Mouse (Mus musculus): ENCODE data around the gene Minar1.

Minar1 gene

DNA sequence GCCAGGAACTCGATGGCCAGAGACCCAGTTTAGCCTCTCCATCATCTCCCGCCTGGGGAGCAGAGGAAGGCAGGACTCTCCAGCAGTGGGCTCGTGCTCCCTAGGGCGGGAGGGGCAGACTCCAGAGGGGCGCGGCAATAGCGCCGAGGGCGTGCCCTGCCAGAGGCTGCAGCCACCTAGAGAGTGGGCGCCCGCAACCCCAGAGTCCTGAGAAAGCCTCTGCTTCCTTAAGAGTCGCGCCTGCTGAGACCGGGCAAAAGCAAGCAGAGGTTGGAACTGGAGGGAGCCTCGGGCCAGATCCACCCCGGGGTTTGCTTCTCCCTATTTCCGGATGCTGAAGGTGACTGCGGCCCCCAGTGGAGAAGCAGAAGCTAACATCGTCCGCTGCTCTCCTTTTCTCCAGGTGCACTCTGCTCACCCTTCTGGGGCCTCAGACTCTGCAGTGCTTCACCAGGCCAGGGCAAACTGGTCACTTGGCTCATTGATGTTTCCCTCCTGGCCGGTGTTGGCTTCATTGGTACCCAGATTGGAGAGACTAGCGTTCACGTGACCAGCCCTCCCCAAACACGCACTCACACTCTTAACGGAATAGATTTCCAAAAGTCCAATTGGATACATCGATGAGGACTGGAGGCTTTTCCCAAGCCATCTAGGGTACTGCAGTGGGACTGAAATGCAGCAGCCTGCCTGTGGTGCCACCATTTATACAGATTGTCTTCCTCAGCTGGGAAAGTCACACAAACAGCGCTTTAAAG lies at the start of gene Minar1:
Gene Minar1, minus strand, starts transcription at position 120 of the 755 bp plus-strand sequence.
- no peak for DNase-seq (ENCODE audit: low spot score)

DNA sequence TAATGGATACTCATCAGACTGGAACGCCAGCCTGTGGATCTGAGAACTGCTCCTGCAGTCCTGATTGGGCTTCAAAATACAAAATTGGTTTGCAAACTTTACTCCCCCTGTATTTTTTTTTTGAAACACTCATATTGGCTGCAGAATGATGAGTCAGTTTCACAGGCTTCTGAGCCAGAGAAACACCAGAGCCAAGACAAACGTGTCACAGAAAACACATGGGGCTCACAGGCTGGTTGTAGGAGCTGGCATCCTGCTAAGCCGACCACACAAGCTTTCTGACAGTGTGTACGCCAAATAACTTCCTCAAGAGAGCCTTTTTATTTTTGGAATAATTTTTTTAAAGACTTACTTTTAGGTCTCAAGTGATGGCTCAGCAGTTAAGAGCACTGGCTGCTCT lies 47.0 kb upstream of the Minar1 start:
- no peak for DNase-seq (ENCODE audit: low spot score)

DNA sequence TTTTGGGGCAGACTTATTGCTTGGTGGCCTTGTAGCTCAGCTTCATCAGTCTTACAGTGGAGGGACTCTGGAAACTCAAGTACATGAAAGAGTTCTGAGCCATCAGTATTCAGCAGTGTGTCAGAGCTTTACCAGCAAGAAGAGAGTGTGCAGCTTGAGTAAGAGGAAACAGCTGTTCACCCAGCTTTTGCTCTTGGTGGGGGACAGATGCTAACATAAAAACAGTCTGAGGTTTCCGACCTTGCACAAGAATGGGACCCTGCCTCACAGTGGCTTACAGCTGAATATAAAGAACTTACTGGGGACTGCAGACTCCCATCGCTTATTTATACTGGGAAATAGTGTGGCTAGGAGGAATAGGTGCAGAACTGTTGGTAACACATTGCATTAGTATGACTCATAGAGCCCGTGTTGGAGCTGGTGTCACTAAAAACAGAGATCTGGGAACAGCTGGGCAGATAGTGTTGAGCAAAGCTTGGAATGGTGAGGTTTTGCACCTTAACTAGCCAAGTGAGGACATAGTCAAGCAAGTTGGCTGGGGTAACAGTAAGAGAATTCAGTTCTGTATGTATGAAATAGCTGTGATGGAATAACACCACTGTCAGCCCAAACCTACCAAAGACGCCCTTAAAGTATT lies 44.5 kb upstream of the Minar1 start:
- no peak for DNase-seq (ENCODE audit: low spot score)

DNA sequence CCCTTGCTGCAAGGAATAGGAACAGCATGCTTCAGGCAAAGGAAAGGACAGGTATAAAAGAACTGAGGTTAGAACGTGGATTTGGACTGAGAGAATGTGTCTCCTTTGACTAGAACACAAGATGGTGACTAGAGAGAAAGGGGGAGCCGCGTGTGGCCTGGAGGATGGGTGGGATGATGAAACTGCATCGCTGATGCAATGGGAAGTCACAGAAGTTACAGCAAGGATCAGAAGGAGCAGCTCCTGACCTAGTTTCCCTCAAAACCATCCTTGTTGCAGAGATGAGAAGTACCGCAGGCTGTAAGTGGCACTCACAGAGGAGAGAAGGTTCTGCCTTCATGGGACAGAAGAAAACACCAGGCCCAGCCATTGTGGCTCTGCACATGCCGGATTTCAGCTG lies 28.0 kb upstream of the Minar1 start:
- DNase-seq (ENCODE audit: low spot score) = no peak

- DNase-seq (ENCODE audit: low spot score) = no peak
These were observed 14.5 kb upstream of the Minar1 start for GRCm38 (mm10) chr9:89637453-89637852.

- DNase-seq (ENCODE audit: low spot score) = no peak
These were observed 474 bp downstream of the Minar1 start for GRCm38 (mm10) chr9:89622296-89623005.

DNA sequence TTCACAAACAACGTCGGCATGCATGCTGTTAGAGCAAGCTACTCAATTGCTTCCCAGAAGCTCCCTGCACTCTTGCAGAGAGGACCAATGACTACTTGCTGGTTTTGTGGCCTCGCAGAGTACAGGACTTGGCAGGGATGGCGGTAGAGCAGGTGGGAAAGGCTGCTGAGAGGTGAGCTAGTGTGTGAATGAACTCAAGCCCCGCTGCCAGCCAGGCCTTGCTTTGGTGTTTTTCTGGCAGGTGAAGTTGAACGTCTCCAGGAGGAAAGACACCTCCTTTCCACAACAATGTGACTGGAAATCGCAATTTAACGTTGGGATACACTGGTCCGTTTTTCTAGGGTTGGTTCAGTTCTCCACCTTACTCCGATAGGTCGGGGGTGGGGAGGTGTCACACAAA lies 1.2 kb downstream of the Minar1 start:
- no peak for DNase-seq (ENCODE audit: low spot score)

GRCm38 (mm10) chr9:89620347-89620746 lies 2.6 kb downstream of the Minar1 start:
- no peak for DNase-seq (ENCODE audit: low spot score)

DNA sequence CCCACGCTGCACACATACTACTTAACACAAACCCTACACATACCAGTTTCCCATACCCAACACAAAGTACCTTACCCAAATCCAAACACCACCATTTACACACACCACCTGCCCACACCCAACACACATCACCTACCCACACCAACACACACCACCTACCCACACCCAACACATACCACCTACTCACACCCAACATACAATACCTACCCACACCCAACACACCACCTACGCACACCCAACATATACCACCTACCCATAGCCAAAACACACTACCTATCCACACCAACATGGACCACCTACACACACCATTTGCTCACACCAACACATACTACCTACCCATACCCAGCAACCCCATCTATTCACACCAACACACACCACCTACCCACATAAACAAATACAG lies 6.0 kb downstream of the Minar1 start:
- DNase-seq (ENCODE audit: low spot score) = no peak

- DNase-seq (ENCODE audit: low spot score) = no peak
These were observed 12.3 kb downstream of the Minar1 start for GRCm38 (mm10) chr9:89610592-89610991.

DNA sequence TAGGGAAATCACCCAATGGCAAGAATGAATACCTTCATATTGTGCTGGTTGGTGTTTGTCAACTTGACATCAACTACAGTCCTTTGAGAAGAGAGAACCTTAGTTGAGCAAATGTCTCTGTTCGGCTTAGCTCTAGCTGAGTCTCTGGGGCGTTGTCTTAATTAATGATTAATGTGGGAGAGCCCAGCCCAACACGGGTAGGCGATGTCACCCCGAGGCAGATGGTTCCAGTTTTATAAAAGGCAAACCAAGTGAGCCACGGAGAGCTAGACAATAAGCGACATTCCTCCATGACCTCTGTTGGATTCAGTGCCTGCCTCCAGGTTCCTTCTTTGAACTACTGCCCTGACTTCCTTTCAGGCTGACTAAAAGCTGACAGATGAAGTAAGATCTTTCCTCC lies 15.6 kb downstream of the Minar1 start:
- no peak for DNase-seq (ENCODE audit: low spot score)

- DNase-seq (ENCODE audit: low spot score) = no peak
These were observed 16.7 kb downstream of the Minar1 start for GRCm38 (mm10) chr9:89606256-89606655.

GRCm38 (mm10) chr9:89601891-89602290 lies 21.0 kb downstream of the Minar1 start:
- no peak for DNase-seq (ENCODE audit: low spot score)

GRCm38 (mm10) chr9:89600677-89601076 lies 22.2 kb downstream of the Minar1 start:
- no peak for DNase-seq (ENCODE audit: low spot score)

DNA sequence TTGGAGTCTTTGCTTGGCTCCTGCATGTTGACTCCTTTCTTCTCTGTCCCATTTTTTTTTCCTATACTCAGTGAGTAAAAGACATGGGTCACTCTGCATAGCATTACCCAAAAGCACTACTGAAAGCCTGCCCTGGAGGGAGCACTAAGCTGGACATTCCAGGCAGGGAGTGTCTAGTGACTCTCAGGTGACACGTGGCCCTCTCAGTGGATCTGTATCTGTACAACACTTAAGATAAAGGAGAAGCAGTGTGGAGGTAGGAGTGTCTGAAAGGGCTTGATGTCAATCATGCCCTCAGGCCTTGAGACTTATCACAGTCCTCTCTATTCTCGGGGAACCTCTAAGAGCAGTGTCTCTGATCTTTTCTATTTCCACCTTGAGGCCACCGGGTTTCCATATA lies 25.9 kb downstream of the Minar1 start:
- DNase-seq (ENCODE audit: low spot score) = no peak

GRCm38 (mm10) chr9:89596392-89596791 lies 26.5 kb downstream of the Minar1 start:
- no peak for DNase-seq (ENCODE audit: low spot score)

GRCm38 (mm10) chr9:89592391-89592790 lies 30.5 kb downstream of the Minar1 start:
- DNase-seq (ENCODE audit: low spot score) = no peak

DNA sequence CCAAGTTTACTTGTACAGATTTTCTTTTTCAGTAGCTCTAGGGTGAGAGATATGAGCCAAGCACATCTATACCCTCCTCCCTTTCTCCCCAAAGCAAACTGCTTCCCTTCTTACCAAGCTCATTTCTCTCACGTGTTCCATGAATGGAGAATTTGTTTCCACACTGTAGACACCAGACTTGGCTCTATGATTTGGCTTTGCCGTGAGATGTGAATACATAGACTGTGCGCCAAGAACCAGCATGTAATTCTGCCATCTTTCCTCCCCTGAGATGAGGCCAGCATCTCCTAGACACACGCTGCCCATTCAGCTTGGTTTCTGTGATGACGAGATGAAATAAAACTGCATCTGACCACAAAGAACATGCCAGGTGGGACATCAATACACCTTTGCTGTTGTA lies 44.5 kb downstream of the Minar1 start:
- no peak for DNase-seq (ENCODE audit: low spot score)

DNA sequence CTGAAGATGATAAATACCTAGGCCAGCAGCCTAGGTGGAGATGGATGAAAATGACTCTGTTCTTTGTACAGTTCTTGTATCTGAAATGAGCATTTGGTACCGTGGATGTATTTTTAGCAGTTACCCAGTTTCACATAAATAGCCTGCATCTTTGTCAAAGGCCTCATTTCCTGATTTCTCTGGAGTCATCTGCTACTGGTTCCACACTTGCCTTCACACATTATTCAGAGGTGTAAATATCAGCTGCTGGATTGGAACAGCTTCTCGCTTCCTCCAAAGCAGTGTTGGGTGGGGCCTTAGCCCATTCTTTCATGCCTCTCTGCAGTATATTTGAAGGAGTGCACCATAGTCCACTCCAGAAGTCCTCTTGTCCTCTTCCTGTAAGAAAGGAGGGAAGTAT lies 70.3 kb downstream of the Minar1 start:
- DNase-seq (ENCODE audit: low spot score) = no peak

Measured in urinary bladder, postnatal 10 days (tissue).